Mouse (Mus musculus) E14TG2a.4 (cell line): Measurements from ENCODE around the gene Serpinb1b.

Source experiments
- CTCF ChIP-seq: conservative IDR thresholded peaks from 2 replicates; pipeline ENCODE4 v1.5.1; 2014; ENCODE audit warnings: low read length
- NANOG ChIP-seq: IDR thresholded peaks from 2 replicates; pipeline ENCODE4 v1.6.1; 2014; ENCODE audit warnings: borderline replicate concordance, low read length, mixed read lengths

GRCm38 (mm10) chr13:33071776-33072175 is 6.6 kb upstream of the Serpinb1b start:
- no peak for TF ChIP-seq CTCF
- TF ChIP-seq NANOG, result no peak
